Mouse (Mus musculus) forebrain, postnatal 0 days (tissue): ENCODE data around the gene Rspry1. TPM values are rescaled to one million over a fixed set of nuclear protein-coding genes. Genes with fewer than 3 reads are reported as not detected.
A peak's percentile ranks its signal among the peaks of the same experiment; 100 is the strongest.

Experiments
- ATAC-seq: fragments of 200-750 bp; cut with Nextera tagmentation; 2 replicates; pipeline ENCODE4 v1.8.0; 2017; ENCODE audit warnings: mild to moderate bottlenecking, moderate library complexity
- DNase-seq: peaks from one replicate; pipeline ENCODE4 v3.0.0-alpha.2; 2015
- H3K27ac ChIP-seq: fragments of 300-500 bp; sonication (generic); 2 replicates; pipeline ENCODE4 v1.5.1; 2014; ENCODE audit warnings: low read depth, mild to moderate bottlenecking, antibody characterized with exemption, low read length, moderate library complexity, mixed read lengths
- H3K27me3 ChIP-seq: fragments of 300-500 bp; sonication (generic); 2 replicates; pipeline ENCODE4 v1.6.1; 2014; ENCODE audit warnings: mild to moderate bottlenecking, low read length, mixed read lengths; ENCODE audit not compliant: insufficient read depth
- H3K36me3 ChIP-seq: fragments of 300-500 bp; sonication (generic); 2 replicates; pipeline ENCODE4 v1.6.1; 2014; ENCODE audit warnings: mild to moderate bottlenecking, moderate library complexity; ENCODE audit not compliant: insufficient read depth
- H3K4me1 ChIP-seq: fragments of 300-500 bp; sonication (generic); 2 replicates; pipeline ENCODE4 v1.6.1; 2014; ENCODE audit warnings: antibody characterized with exemption; ENCODE audit not compliant: insufficient read depth
- H3K4me2 ChIP-seq: fragments of 300-500 bp; sonication (generic); 2 replicates; pipeline ENCODE4 v1.6.1; 2014; ENCODE audit warnings: low read depth, mild to moderate bottlenecking, moderate library complexity
- H3K4me3 ChIP-seq: fragments of 300-500 bp; sonication (generic); 2 replicates; pipeline ENCODE4 v1.5.1; 2014; ENCODE audit warnings: low read depth, low read length, mixed read lengths
- H3K9ac ChIP-seq: fragments of 300-500 bp; sonication (generic); 2 replicates; pipeline ENCODE4 v1.6.1; 2014; ENCODE audit warnings: mild to moderate bottlenecking
- H3K9me3 ChIP-seq: fragments of 300-500 bp; sonication (generic); 2 replicates; pipeline ENCODE4 v1.6.1; 2016; ENCODE audit warnings: low read length
- CTCF ChIP-seq: sonication (generic); IDR thresholded peaks from 2 replicates; pipeline ENCODE4 v1.5.1; 2016; ENCODE audit warnings: antibody characterized with exemption, control low read depth, low read depth
- WGBS: fragments of 180-500 bp; shearing (Covaris S2); extraction: QIAGEN DNeasy Blood & Tissue Kit; methylation state at CpG from one replicate; pipeline ENCODE4 v1.1.7; 2014; 5-methylcytosine and 5-hydroxymethylcytosine counted together
- polyA plus RNA-seq: library from polyadenylated mRNA; unstranded; fragments of >200 nt; fragmentation: Nextera tagmentation; extraction: Ambion mirVana; gene quantifications from 2 replicates; pipeline ENCODE4 v1.2.1, GENCODE M21; 2015
- total RNA-seq: library from RNA; depleted of rRNA; stranded (reverse); fragments of >200 nt; gene quantifications from 2 replicates; pipeline ENCODE4 v1.2.3, GENCODE M21; 2014

Rspry1 gene
- total and polyA plus RNA-seq, 2 experiments from 2014 or later, result 32.0 to 55.8 TPM

DNA sequence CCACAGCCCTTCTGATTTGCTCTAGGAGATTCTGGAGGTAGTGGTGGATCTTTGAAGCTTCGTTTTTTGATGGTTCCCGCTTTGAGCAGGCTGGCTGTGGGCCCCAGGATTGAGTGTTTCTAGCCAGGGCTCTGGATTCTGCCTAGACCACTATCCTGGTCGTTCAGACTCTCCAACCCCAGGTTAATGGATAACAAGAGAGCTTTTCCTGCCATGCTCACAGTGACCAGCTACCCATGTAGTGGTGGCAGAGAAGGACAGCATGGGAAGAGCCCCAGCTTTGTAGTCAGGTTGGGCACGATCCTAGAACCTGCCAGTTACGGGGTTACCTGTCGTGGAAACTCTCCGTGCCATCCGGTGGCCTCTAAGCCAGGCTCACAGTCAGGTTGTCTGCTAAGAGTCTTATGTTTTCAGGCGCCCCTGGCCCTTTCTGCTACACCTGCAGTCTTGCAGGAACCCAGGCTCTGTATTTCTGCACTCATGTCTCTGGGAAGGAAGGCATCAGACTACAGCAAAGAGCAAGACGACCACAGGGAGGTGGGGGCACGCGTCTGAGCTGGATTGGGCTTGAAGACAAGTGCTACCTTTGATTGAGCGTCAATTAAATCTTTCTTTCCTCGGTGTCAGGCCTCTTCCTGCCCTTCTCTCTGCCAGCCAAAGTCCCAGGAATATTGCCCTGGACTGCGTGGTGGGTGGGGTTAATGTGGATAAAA lies 35.1 kb upstream of the Rspry1 start:
- Histone ChIP-seq H3K36me3 (no peaks in the 10 kb centered on the region; the same call in 1 of the 2 replicates), H3K27ac (peak overlapping the region; percentile 66), H3K27me3 (no peaks in the 10 kb centered on the region), H3K9ac (peak overlapping the region; percentile 19; the same call in 1 of the 2 replicates), H3K4me1 (peaks cover 17% of the 10 kb centered on the region), H3K4me3 (no peak overlapping the region), H3K9me3 (no peaks in the 10 kb centered on the region), H3K4me2 (peak overlapping the region; percentile 21; the same call in 1 of the 2 replicates)
- DNase-seq (no peak), ATAC-seq (peak; percentile 56)
- TF ChIP-seq CTCF, result no peak
- 35% methylated on average over 15 of the region's 15 CpGs for WGBS

DNA sequence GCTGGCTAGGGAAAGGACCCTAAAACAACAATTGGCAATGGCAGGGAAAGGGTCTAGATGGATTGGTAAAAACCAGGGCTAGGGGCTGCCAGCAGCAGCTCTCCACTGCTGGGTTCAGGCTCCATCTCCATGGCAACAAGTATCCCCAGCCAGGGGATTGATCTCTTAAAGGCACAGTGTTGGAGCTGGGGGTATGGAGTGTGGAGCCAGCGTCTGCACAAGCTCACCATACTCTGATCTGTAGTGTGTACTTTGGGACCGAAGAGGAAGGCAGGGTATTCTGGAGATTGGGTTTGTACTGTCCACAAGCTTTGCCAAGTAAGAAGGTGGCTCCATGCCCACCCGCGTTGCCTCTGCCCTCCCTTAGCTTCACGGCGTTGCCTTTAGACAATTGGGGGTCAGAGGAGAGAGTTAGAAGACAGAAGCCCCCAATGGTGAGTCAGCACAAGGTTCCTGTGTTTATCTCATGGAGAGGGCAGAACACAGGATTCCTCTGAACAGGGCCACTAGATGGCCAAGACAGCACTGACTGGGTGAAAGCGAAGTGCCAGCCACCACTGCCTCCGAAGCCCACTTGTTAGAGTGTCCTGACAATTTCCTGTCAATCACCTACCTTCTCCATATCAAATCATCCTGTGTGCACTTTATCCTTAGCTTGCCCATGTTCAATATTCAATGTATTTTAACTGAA lies 34.4 kb upstream of the Rspry1 start:
- 0 out of 2 replicates have a peak, but pooled peaks have one; percentile 21 for TF ChIP-seq CTCF
- H3K36me3 ChIP-seq, result no peaks in the 10 kb centered on the region; the same call in 1 of the 2 replicates
- H3K9ac ChIP-seq, result peak overlapping the region; percentile 19; the same call in 1 of the 2 replicates
- WGBS, result 34% methylated on average over 8 of the region's 8 CpGs
- no peaks in the 10 kb centered on the region for H3K9me3 ChIP-seq
- no peaks in the 10 kb centered on the region for H3K27me3 ChIP-seq
- DNase-seq (peak; percentile 73), ATAC-seq (peak; percentile 96)
- peaks cover 17% of the 10 kb centered on the region for H3K4me1 ChIP-seq
- peak overlapping the region; percentile 21; the same call in 1 of the 2 replicates for H3K4me2 ChIP-seq
- H3K4me3 ChIP-seq, result no peak overlapping the region
- peak overlapping the region; percentile 66 for H3K27ac ChIP-seq

GRCm38 (mm10) chr8:94568098-94568497 lies 33.6 kb upstream of the Rspry1 start:
- Histone ChIP-seq H3K9me3 (no peaks in the 10 kb centered on the region), H3K36me3 (no peaks in the 10 kb centered on the region; the same call in 1 of the 2 replicates), H3K27ac (no peak overlapping the region), H3K27me3 (no peaks in the 10 kb centered on the region), H3K4me3 (no peak overlapping the region), H3K9ac (no peak overlapping the region), H3K4me2 (no peak overlapping the region), H3K4me1 (peaks cover 17% of the 10 kb centered on the region)
- no peak for DNase-seq
- ATAC-seq, result no peak
- 89% methylated on average over 8 of the region's 8 CpGs for WGBS
- TF ChIP-seq CTCF, result no peak

- 61% methylated on average over 1 of the region's 1 CpGs for WGBS
- no peak for ATAC-seq
- H3K9me3 ChIP-seq, result no peaks in the 10 kb centered on the region
- no peaks in the 10 kb centered on the region for H3K27me3 ChIP-seq
- no peak for TF ChIP-seq CTCF
- no peak overlapping the region; the same call in 1 of the 2 replicates for H3K9ac ChIP-seq
- H3K4me3 ChIP-seq, result no peak overlapping the region
- DNase-seq, result no peak
- peaks cover 17% of the 10 kb centered on the region for H3K4me1 ChIP-seq
- no peak overlapping the region for H3K27ac ChIP-seq
- H3K4me2 ChIP-seq, result no peak overlapping the region
- peaks cover 6% of the 10 kb centered on the region for H3K36me3 ChIP-seq
These were observed 32.3 kb upstream of the Rspry1 start for GRCm38 (mm10) chr8:94569419-94569818.

DNA sequence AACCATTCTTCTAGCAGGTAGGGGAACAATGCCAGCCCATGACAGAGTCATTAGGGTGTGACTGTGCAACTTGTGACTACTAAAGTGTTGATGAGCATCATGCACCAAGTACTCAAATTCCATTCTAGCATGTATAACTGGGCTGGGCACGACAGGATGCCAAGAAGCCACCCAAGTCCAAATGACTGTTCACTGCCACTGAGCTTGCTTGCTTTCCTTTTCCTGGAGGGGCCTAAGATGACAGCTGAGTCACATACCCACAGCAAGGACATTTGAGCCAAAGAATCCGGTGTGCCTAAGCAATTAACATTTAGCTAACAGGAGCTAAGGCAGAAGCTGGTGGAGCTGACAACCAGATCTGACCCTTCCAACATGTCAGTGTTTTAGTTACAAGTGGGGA lies 29.8 kb upstream of the Rspry1 start:
- DNase-seq, result no peak
- 63% methylated on average over 2 of the region's 2 CpGs for WGBS
- H3K27ac ChIP-seq, result no peak overlapping the region
- no peaks in the 10 kb centered on the region for H3K27me3 ChIP-seq
- no peak overlapping the region for H3K4me2 ChIP-seq
- H3K36me3 ChIP-seq, result peaks cover 28% of the 10 kb centered on the region
- H3K4me3 ChIP-seq, result no peak overlapping the region
- ATAC-seq, result no peak
- TF ChIP-seq CTCF, result no peak
- H3K4me1 ChIP-seq, result peaks cover 11% of the 10 kb centered on the region
- no peak overlapping the region for H3K9ac ChIP-seq
- no peaks in the 10 kb centered on the region for H3K9me3 ChIP-seq

DNA sequence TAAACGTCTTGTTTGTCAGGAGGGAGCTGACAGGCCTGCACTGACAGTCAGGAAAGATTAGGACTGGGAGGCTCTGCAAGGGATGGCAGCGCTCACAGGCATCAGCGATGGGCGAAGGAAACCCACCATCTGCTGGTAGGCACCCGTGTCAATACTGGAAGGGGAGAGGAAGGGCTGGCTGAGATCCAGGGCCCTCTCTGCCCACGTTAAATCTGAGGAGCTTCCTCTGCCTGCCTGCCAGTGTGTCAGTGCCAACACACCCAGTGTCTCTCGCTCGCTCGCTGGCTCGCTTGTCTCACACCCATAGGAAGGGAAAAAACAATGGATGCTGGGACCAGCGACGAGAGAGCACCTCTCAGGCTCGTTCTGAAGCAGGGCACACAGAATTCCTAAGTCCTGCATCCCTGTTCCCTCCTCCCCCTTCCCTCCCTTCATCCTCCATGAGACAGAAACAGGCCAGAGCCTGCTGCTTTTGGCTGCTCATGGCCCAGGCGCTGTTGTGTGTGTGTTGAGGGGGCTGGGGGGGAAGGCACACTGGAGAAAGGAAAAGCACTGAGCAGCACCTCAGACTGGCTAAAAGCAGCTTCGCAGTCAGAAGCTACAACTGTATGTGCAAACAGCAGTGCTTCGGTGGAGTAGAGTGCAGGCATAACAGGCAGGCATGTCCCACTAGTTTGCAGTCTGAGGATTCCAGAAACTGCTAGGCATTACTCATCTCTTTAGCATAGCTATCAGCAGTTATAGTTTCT lies 27.4 kb upstream of the Rspry1 start:
- Histone ChIP-seq H3K27ac (peak overlapping the region; percentile 81), H3K27me3 (no peaks in the 10 kb centered on the region), H3K9ac (0 out of 2 replicates have a peak overlapping the region, but pooled peaks have one; percentile 10), H3K4me2 (no peak overlapping the region), H3K9me3 (no peaks in the 10 kb centered on the region), H3K36me3 (peaks cover 51% of the 10 kb centered on the region), H3K4me3 (no peak overlapping the region), H3K4me1 (no peaks in the 10 kb centered on the region)
- TF ChIP-seq CTCF, result peak; percentile 42
- WGBS, result 44% methylated on average over 16 of the region's 16 CpGs
- ATAC-seq, result peak; percentile 87
- DNase-seq, result peak; percentile 79
